Mouse (Mus musculus) erythroblast, embryonic 14.5 days (primary cell): Measurements from ENCODE around the gene C87436. TPM values are rescaled to one million over a fixed set of nuclear protein-coding genes. Genes with fewer than 3 reads are reported as not detected.

Experiments
- H3K27me3 ChIP-seq: 2 replicates; pipeline ENCODE4 v1.6.1; 2012; ENCODE audit warnings: inconsistent platforms; ENCODE audit not compliant: control insufficient read depth
- H3K36me3 ChIP-seq: 2 replicates; pipeline ENCODE4 v1.6.1; 2012; ENCODE audit warnings: mild to moderate bottlenecking, inconsistent platforms; ENCODE audit not compliant: control insufficient read depth
- H3K4me1 ChIP-seq: 2 replicates; pipeline ENCODE4 v1.6.1; 2012; ENCODE audit warnings: inconsistent platforms; ENCODE audit not compliant: control insufficient read depth
- H3K4me3 ChIP-seq: replicated peaks from 2 replicates; pipeline ENCODE3; 2012; ENCODE audit warnings: moderate library complexity, mild to moderate bottlenecking, inconsistent platforms
- H3K9me3 ChIP-seq: 2 replicates; pipeline ENCODE4 v1.6.1; 2012; ENCODE audit warnings: low read length, inconsistent platforms, mixed read lengths; ENCODE audit not compliant: control insufficient read depth
- GATA1 ChIP-seq: IDR thresholded peaks from 2 replicates; pipeline ENCODE4 v1.6.1; 2012; ENCODE audit warnings: low read length, inconsistent platforms, mixed read lengths
- TAL1 ChIP-seq: IDR thresholded peaks from 3 replicates; pipeline ENCODE4 v1.6.1; 2012; ENCODE audit warnings: low read length, inconsistent platforms, mixed read lengths
- polyA plus RNA-seq: library from polyadenylated mRNA; stranded (reverse); fragments of >175 nt; gene quantifications from 2 replicates; pipeline ENCODE4 v1.2.3, GENCODE M21; 2012

Gene C87436
- polyA plus RNA-seq, 1 experiment = 0.84 TPM

GRCm38 (mm10) chr6:86509866-86510200 lies 71.7 kb downstream of the C87436 start:
- no peaks in the 10 kb centered on the region for H3K9me3 ChIP-seq
- H3K27me3 ChIP-seq = no peaks in the 10 kb centered on the region
- H3K4me3 ChIP-seq = no peak overlapping the region
- no peak for TF ChIP-seq GATA1
- peak; percentile 53; the same call in 2 of the 3 replicates for TF ChIP-seq TAL1
- peaks cover 23% of the 10 kb centered on the region for H3K4me1 ChIP-seq
- no peaks in the 10 kb centered on the region for H3K36me3 ChIP-seq

- TF ChIP-seq GATA1 = no peak
- TF ChIP-seq TAL1 = no peak
- H3K9me3 ChIP-seq = no peaks in the 10 kb centered on the region
- H3K4me3 ChIP-seq = no peak overlapping the region
- no peaks in the 10 kb centered on the region for H3K27me3 ChIP-seq
- no peaks in the 10 kb centered on the region for H3K36me3 ChIP-seq
- peaks cover 24% of the 10 kb centered on the region for H3K4me1 ChIP-seq
Measured at GRCm38 (mm10) chr6:86510979-86511378, 72.8 kb downstream of the C87436 start.

GRCm38 (mm10) chr6:86513296-86513695 lies 75.1 kb downstream of the C87436 start:
- Histone ChIP-seq H3K9me3 (no peaks in the 10 kb centered on the region), H3K4me1 (peaks cover 19% of the 10 kb centered on the region), H3K36me3 (no peaks in the 10 kb centered on the region), H3K27me3 (no peaks in the 10 kb centered on the region), H3K4me3 (no peak overlapping the region)
- TF ChIP-seq GATA1 (no peak), TAL1 (no peak)

DNA sequence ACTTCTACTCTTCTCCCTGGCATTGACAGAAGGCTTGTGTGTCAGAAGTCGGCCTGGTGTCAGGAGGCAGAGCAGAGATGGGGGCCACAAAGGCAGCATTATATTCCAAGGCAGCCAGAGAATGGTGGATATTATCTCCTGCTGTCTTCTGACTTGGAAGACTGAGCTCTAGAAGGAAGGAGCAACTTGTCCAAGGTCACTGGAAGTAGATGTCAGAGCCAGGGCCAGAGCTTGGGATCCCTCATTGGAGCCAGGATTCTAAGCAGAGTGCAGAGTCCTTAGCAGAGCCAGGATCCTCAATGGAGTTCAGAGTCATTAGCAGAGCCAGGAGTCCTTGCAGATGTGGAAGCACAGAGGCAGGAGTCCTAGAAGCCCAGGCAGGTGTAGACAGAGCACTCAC lies 77.8 kb downstream of the C87436 start:
- Histone ChIP-seq H3K4me1 (peaks cover 7% of the 10 kb centered on the region; the same call in 1 of the 2 replicates), H3K9me3 (no peaks in the 10 kb centered on the region), H3K27me3 (no peaks in the 10 kb centered on the region), H3K36me3 (peaks cover 2% of the 10 kb centered on the region), H3K4me3 (no peak overlapping the region)
- no peak for TF ChIP-seq GATA1
- no peak for TF ChIP-seq TAL1

GRCm38 (mm10) chr6:86519767-86520345 lies 81.7 kb downstream of the C87436 start:
- Histone ChIP-seq H3K27me3 (no peaks in the 10 kb centered on the region), H3K36me3 (peaks cover 34% of the 10 kb centered on the region), H3K9me3 (no peaks in the 10 kb centered on the region), H3K4me1 (peaks cover 25% of the 10 kb centered on the region), H3K4me3 (no peak overlapping the region)
- no peak for TF ChIP-seq TAL1
- TF ChIP-seq GATA1 = no peak

- Histone ChIP-seq H3K27me3 (no peaks in the 10 kb centered on the region), H3K4me1 (peaks cover 30% of the 10 kb centered on the region), H3K36me3 (peaks cover 43% of the 10 kb centered on the region), H3K9me3 (no peaks in the 10 kb centered on the region), H3K4me3 (peak overlapping the region; percentile 2)
- TF ChIP-seq TAL1 (no peak; the same call in 2 of the 3 replicates), GATA1 (no peak)
Measured at GRCm38 (mm10) chr6:86522001-86522911, 84.1 kb downstream of the C87436 start.

Other genes starting within 250 kb of the C87436 start
- gene Tgfa, start 243.2 kb upstream of the C87436 start, polyA plus RNA-seq = not detected in 2 replicates
- 0.26 and 0.27 TPM in 2 replicates for gene Fam136a, start 72.7 kb upstream of the C87436 start, polyA plus RNA-seq
- 2.2 and 3.6 TPM in 2 replicates for gene Snrpg, start 67.1 kb upstream of the C87436 start, polyA plus RNA-seq
- gene Pcyox1, start 41.2 kb upstream of the C87436 start, polyA plus RNA-seq = 0.08 and 0.46 TPM in 2 replicates
- 0.58 and 0.72 TPM in 2 replicates for gene Tia1, start 34.2 kb upstream of the C87436 start, polyA plus RNA-seq
- not detected in 2 replicates for gene Gm44790, start 11.7 kb upstream of the C87436 start, polyA plus RNA-seq
- gene Pcbp1, start 87.9 kb downstream of the C87436 start, polyA plus RNA-seq = 148 and 149 TPM in 2 replicates
- gene Asprv1, start 189.8 kb downstream of the C87436 start, polyA plus RNA-seq = 0.03 TPM in 1 of 2 replicates, not detected in the other
- 11.9 and 12.6 TPM in 2 replicates for gene Mxd1, start 230.8 kb downstream of the C87436 start, polyA plus RNA-seq
- gene Snrnp27, start 246.1 kb downstream of the C87436 start, polyA plus RNA-seq = 27.7 and 41.0 TPM in 2 replicates